Mouse (Mus musculus) stomach, postnatal 0 days (tissue): ENCODE data around the gene Ston1.

ENCODE experiments used
- CTCF ChIP-seq: IDR thresholded peaks from 2 replicates; pipeline ENCODE4 v1.5.1; 2016; ENCODE audit warnings: antibody characterized with exemption, low read depth, mild to moderate bottlenecking, moderate library complexity
- EP300 ChIP-seq: optimal IDR thresholded peaks from 2 replicates; pipeline ENCODE3; 2016; ENCODE audit warnings: antibody characterized with exemption

DNA sequence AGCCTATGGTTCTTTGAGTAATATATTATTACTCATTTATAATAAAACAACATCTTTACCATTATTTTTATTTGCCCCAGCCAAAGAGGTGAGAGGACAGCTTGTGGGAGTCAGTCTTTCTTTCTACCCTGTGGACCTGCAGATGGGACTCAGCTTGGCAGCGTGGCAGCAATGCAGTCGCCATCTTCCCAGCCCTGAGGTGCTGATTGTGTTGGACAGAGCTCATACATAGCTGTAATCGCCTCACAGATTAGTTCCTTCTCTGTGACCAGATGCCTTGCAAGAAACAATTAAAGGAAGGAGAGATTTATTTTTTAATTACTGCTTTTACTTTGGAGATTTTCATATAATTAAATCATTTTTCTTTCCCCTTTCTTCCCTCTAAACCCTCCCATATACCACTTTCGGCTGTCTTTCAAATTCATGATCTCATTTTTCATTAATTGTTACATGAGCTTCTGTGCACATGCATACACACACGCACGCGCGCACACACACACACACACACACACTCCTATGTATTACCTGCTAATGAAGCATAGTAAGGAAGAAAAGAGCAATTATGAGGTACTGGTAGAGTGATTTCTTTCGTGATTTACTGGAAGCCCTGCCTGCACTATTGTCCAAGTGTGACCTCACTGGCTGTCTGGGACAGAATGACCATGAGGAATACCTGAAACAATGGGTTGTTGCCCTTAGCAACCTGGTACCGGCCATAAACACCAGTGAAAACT lies 27.5 kb upstream of the Ston1 start:
- TF ChIP-seq CTCF (no peak), EP300 (no peak)
